Mouse (Mus musculus) layer of hippocampus, adult 9-11 months (tissue): ENCODE data around the gene Cwc27.

Source experiments
- DNase-seq: peaks from one replicate; pipeline ENCODE4 v3.0.0; 2022

Cwc27 gene

GRCm38 (mm10) chr13:104640694-104641454, 176.1 kb downstream of the Cwc27 start:
- no peak for DNase-seq

- no peak for DNase-seq
Observed at GRCm38 (mm10) chr13:104638988-104639387, 178.0 kb downstream of the Cwc27 start.

- no peak for DNase-seq
Observed at GRCm38 (mm10) chr13:104635965-104636462, 180.9 kb downstream of the Cwc27 start.

- no peak for DNase-seq
Observed at GRCm38 (mm10) chr13:104634708-104635107, 182.2 kb downstream of the Cwc27 start.

- peak; percentile 54 for DNase-seq
Observed at GRCm38 (mm10) chr13:104632427-104633167, 184.3 kb downstream of the Cwc27 start.

GRCm38 (mm10) chr13:104631621-104632205, 185.2 kb downstream of the Cwc27 start:
- DNase-seq: no peak

- DNase-seq: no peak
Observed at GRCm38 (mm10) chr13:104630808-104631207, 186.1 kb downstream of the Cwc27 start.

GRCm38 (mm10) chr13:104629621-104630020, 187.3 kb downstream of the Cwc27 start:
- no peak for DNase-seq

- DNase-seq: no peak
Observed at GRCm38 (mm10) chr13:104628019-104628418, 188.9 kb downstream of the Cwc27 start.

- no peak for DNase-seq
Observed at GRCm38 (mm10) chr13:104627169-104627909, 189.6 kb downstream of the Cwc27 start.

GRCm38 (mm10) chr13:104623130-104623891, 193.6 kb downstream of the Cwc27 start:
- DNase-seq: no peak

GRCm38 (mm10) chr13:104622102-104622743, 194.7 kb downstream of the Cwc27 start:
- DNase-seq: no peak

GRCm38 (mm10) chr13:104620423-104620822, 196.5 kb downstream of the Cwc27 start:
- no peak for DNase-seq

GRCm38 (mm10) chr13:104619503-104620288, 197.2 kb downstream of the Cwc27 start:
- no peak for DNase-seq

GRCm38 (mm10) chr13:104617201-104617600, 199.7 kb downstream of the Cwc27 start:
- no peak for DNase-seq

- DNase-seq: no peak
Observed at GRCm38 (mm10) chr13:104615999-104616810, 200.7 kb downstream of the Cwc27 start.

- DNase-seq: no peak
Observed at GRCm38 (mm10) chr13:104615111-104615510, 201.8 kb downstream of the Cwc27 start.

GRCm38 (mm10) chr13:104611296-104611695, 205.6 kb downstream of the Cwc27 start:
- no peak for DNase-seq

- DNase-seq: peak; percentile 47
Observed at GRCm38 (mm10) chr13:104610210-104611111, 206.5 kb downstream of the Cwc27 start.
